Mouse (Mus musculus): ENCODE measurements around the gene Gpr19.

DNA sequence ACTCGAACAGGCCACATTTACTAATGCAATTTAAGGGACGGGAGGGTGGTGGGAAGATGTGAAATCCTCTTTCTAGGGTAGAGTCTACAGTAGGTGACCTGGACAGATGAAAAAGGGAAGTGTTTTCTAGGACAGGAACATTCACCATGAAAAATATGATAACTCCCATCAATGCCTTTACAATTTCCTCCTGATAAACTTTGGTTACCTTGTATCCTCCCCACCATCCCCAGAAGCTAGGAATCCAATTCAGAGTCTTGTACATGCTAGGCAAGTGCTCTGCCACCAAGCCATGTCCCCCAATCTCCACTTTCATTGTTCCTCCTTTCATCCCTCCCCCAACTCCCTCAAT, 34.8 kb upstream of the Gpr19 start:
- no peak for TF ChIP-seq CTCF (IDR thresholded peaks at IDR 0.05; ENCODE audit: borderline replicate concordance, control insufficient read depth, extremely low read depth, insufficient read depth, low read length, poor library complexity)
- TF ChIP-seq POLR2A (IDR thresholded peaks at IDR 0.05; ENCODE audit: control insufficient read depth, extremely low read depth, insufficient read depth, low read length, poor library complexity) = no peak
